Mouse (Mus musculus) myocyte (in vitro differentiated cells): ENCODE data around the gene Dhfr.

ENCODE experiments used
- CEBPB ChIP-seq: IDR thresholded peaks from 2 replicates; pipeline ENCODE4 v1.6.1; 2011; ENCODE audit warnings: mild to moderate bottlenecking, moderate library complexity; ENCODE audit not compliant: poor library complexity, insufficient read depth, severe bottlenecking
- MYOD1 ChIP-seq, 3 experiments: IDR thresholded peaks; one replicate each; pipeline ENCODE4 v1.6.1; 2011; ENCODE audit warnings: control low read depth in 2 of 3, low read depth in 2 of 3, mild to moderate bottlenecking in 2 of 3, moderate library complexity in 1 of 3; ENCODE audit not compliant: insufficient read length in 2 of 3, control insufficient read depth in 1 of 3
- POLR2A ChIP-seq: IDR thresholded peaks from one replicate; pipeline ENCODE4 v1.6.1; 2011; ENCODE audit warnings: low read depth, mild to moderate bottlenecking, control low read depth, moderate library complexity; ENCODE audit not compliant: insufficient read length
- POLR2AphosphoS2 ChIP-seq: IDR thresholded peaks from one replicate; pipeline ENCODE4 v1.6.1; 2011; ENCODE audit warnings: low read depth, control low read depth; ENCODE audit not compliant: insufficient read length
- TCF12 ChIP-seq: IDR thresholded peaks from one replicate; pipeline ENCODE4 v1.6.1; 2011; ENCODE audit warnings: mild to moderate bottlenecking, control low read depth; ENCODE audit not compliant: poor library complexity, insufficient read depth, severe bottlenecking
- TCF3 ChIP-seq: IDR thresholded peaks from one replicate; pipeline ENCODE4 v1.6.1; 2011; ENCODE audit warnings: low read depth, control low read depth; ENCODE audit not compliant: insufficient read length
- USF1 ChIP-seq: IDR thresholded peaks from one replicate; pipeline ENCODE4 v1.6.1; 2011; ENCODE audit warnings: low read depth, mild to moderate bottlenecking, control low read depth, moderate library complexity

GRCm38 (mm10) chr13:92419630-92420029 lies 65.1 kb downstream of the Dhfr start:
- TF ChIP-seq TCF12 (no peak), POLR2A (no peak), CEBPB (0 out of 2 replicates have a peak, but pooled peaks have one; percentile 61), TCF3 (no peak), MYOD1 (IDR thresholded peaks at IDR 0.05; ENCODE audit: control insufficient read depth in 1 of 3, insufficient read length in 2 of 3, low read depth in 2 of 3) (no peak), POLR2AphosphoS2 (no peak), USF1 (no peak)
